Mouse (Mus musculus) kidney, embryonic 14.5 days (tissue): Measurements from ENCODE around the gene Mrps33. TPM values are rescaled to one million over a fixed set of nuclear protein-coding genes. Genes with fewer than 3 reads are reported as not detected.

Experiments
- ATAC-seq: fragments of 200-750 bp; cut with Nextera tagmentation; 2 replicates; pipeline ENCODE4 v1.8.0; 2017; ENCODE audit warnings: moderate number of reproducible peaks, mild to moderate bottlenecking, moderate TSS enrichment, moderate library complexity; ENCODE audit not compliant: low FRiP score, low TSS enrichment
- H3K27ac ChIP-seq: fragments of 300-500 bp; sonication (generic); 2 replicates; pipeline ENCODE4 v1.5.1; 2014; ENCODE audit warnings: low read depth, mild to moderate bottlenecking, low read length, moderate library complexity, mixed read lengths
- H3K27me3 ChIP-seq: fragments of 300-500 bp; sonication (generic); 2 replicates; pipeline ENCODE4 v1.6.1; 2014; ENCODE audit warnings: mild to moderate bottlenecking, low read length; ENCODE audit not compliant: control insufficient read depth, insufficient read depth
- H3K36me3 ChIP-seq: fragments of 300-500 bp; sonication (generic); 2 replicates; pipeline ENCODE4 v1.6.1; 2014; ENCODE audit warnings: low read length, mixed read lengths; ENCODE audit not compliant: control insufficient read depth, insufficient read depth
- H3K4me1 ChIP-seq: fragments of 300-500 bp; sonication (generic); 2 replicates; pipeline ENCODE4 v1.6.1; 2014; ENCODE audit warnings: low read length, mixed read lengths; ENCODE audit not compliant: control insufficient read depth, insufficient read depth
- H3K4me2 ChIP-seq: fragments of 300-500 bp; sonication (generic); replicated peaks from 2 replicates; pipeline ENCODE4 v1.6.1; 2014; ENCODE audit warnings: low read depth, mild to moderate bottlenecking, low read length
- H3K4me3 ChIP-seq: fragments of 300-500 bp; sonication (generic); 2 replicates; pipeline ENCODE4 v1.5.1; 2014; ENCODE audit warnings: mild to moderate bottlenecking, low read length
- H3K9ac ChIP-seq: fragments of 300-500 bp; sonication (generic); 2 replicates; pipeline ENCODE4 v1.6.1; 2014; ENCODE audit warnings: low read depth, mild to moderate bottlenecking, low read length, moderate library complexity
- H3K9me3 ChIP-seq: fragments of 300-500 bp; sonication (generic); 2 replicates; pipeline ENCODE4 v1.6.1; 2016; ENCODE audit warnings: low read length; ENCODE audit not compliant: control insufficient read depth
- WGBS: fragments of 180-500 bp; shearing (Covaris S2); extraction: QIAGEN DNeasy Blood & Tissue Kit; methylation state at CpG from one replicate; pipeline ENCODE4 v1.1.7; 2014; 5-methylcytosine and 5-hydroxymethylcytosine counted together
- polyA plus RNA-seq: library from polyadenylated mRNA; unstranded; fragments of >200 nt; fragmentation: Nextera tagmentation; extraction: Ambion mirVana; gene quantifications from 2 replicates; pipeline ENCODE4 v1.2.1, GENCODE M21; 2014

Gene Mrps33
- polyA plus RNA-seq, 1 experiment from 2014 or later: 208 TPM

- H3K27me3 ChIP-seq: no peaks in the 10 kb centered on the region
- H3K9me3 ChIP-seq: no peaks in the 10 kb centered on the region
- H3K4me2 ChIP-seq: no peak overlapping the region
- H3K4me1 ChIP-seq: 0 out of 2 replicates have a peak, but pooled peaks cover 4% of the 10 kb centered on the region
- no peak overlapping the region for H3K4me3 ChIP-seq
- 95% methylated on average over 7 of the region's 7 CpGs for WGBS
- no peak for ATAC-seq
- H3K27ac ChIP-seq: no peak overlapping the region
- H3K9ac ChIP-seq: no peak overlapping the region
- peaks cover 5% of the 10 kb centered on the region; the same call in 1 of the 2 replicates for H3K36me3 ChIP-seq
Observed at GRCm38 (mm10) chr6:39807050-39807560, 3.7 kb downstream of the Mrps33 start.

GRCm38 (mm10) chr6:39806336-39806735, 4.5 kb downstream of the Mrps33 start:
- Histone ChIP-seq H3K27ac (no peak overlapping the region), H3K9me3 (no peaks in the 10 kb centered on the region), H3K9ac (no peak overlapping the region), H3K4me1 (0 out of 2 replicates have a peak, but pooled peaks cover 4% of the 10 kb centered on the region), H3K27me3 (no peaks in the 10 kb centered on the region), H3K36me3 (peaks cover 5% of the 10 kb centered on the region), H3K4me3 (no peak overlapping the region), H3K4me2 (no peak overlapping the region)
- 95% methylated on average over 7 of the region's 7 CpGs for WGBS
- ATAC-seq: no peak

- no peak overlapping the region for H3K27ac ChIP-seq
- H3K9me3 ChIP-seq: no peaks in the 10 kb centered on the region
- ATAC-seq: no peak
Observed at GRCm38 (mm10) chr6:39805916-39806315, 4.9 kb downstream of the Mrps33 start.

GRCm38 (mm10) chr6:39800977-39801376, 9.8 kb downstream of the Mrps33 start:
- WGBS: 94% methylated on average over 7 of the region's 7 CpGs
- Histone ChIP-seq H3K9ac (no peak overlapping the region), H3K27me3 (no peaks in the 10 kb centered on the region), H3K4me1 (no peaks in the 10 kb centered on the region), H3K9me3 (no peaks in the 10 kb centered on the region), H3K36me3 (peaks cover 16% of the 10 kb centered on the region), H3K4me2 (no peak overlapping the region), H3K27ac (no peak overlapping the region), H3K4me3 (no peak overlapping the region)
- no peak for ATAC-seq

More at GRCm38 (mm10) chr6:39805916-39806315, 4.9 kb downstream of the Mrps33 start:
- Histone ChIP-seq H3K9ac (no peak overlapping the region), H3K36me3 (peaks cover 9% of the 10 kb centered on the region), H3K4me2 (no peak overlapping the region), H3K4me3 (no peak overlapping the region), H3K4me1 (0 out of 2 replicates have a peak, but pooled peaks cover 4% of the 10 kb centered on the region), H3K27me3 (no peaks in the 10 kb centered on the region)
- WGBS: 57% methylated on average over 3 of the region's 3 CpGs

- whole genome bisulfite sequencing: 75% methylated on average over 2 of the region's 2 CpGs
- Histone ChIP-seq H3K27ac (no peak overlapping the region), H3K36me3 (peaks cover 12% of the 10 kb centered on the region), H3K4me2 (no peak overlapping the region), H3K4me3 (no peak overlapping the region), H3K27me3 (no peaks in the 10 kb centered on the region), H3K9ac (no peak overlapping the region), H3K4me1 (no peaks in the 10 kb centered on the region), H3K9me3 (no peaks in the 10 kb centered on the region)
- ATAC-seq: no peak
Observed at GRCm38 (mm10) chr6:39797076-39797475, 13.7 kb downstream of the Mrps33 start.

GRCm38 (mm10) chr6:39796150-39796549, 14.6 kb downstream of the Mrps33 start:
- Histone ChIP-seq H3K9ac (no peak overlapping the region), H3K4me2 (no peak overlapping the region), H3K9me3 (no peaks in the 10 kb centered on the region), H3K36me3 (peaks cover 9% of the 10 kb centered on the region), H3K27me3 (no peaks in the 10 kb centered on the region), H3K4me3 (no peak overlapping the region), H3K27ac (no peak overlapping the region), H3K4me1 (no peaks in the 10 kb centered on the region)
- WGBS: 79% methylated on average over 1 of the region's 1 CpGs
- ATAC-seq: no peak

- no peak for ATAC-seq
- Histone ChIP-seq H3K36me3 (no peaks in the 10 kb centered on the region), H3K4me3 (no peak overlapping the region), H3K9ac (no peak overlapping the region), H3K4me2 (no peak overlapping the region), H3K4me1 (no peaks in the 10 kb centered on the region), H3K27me3 (no peaks in the 10 kb centered on the region), H3K27ac (no peak overlapping the region), H3K9me3 (no peaks in the 10 kb centered on the region)
- WGBS: 40% methylated on average over 5 of the region's 5 CpGs
Observed at GRCm38 (mm10) chr6:39791806-39792205, 19.0 kb downstream of the Mrps33 start.

- H3K4me2 ChIP-seq: no peak overlapping the region
Observed at GRCm38 (mm10) chr6:39788408-39788807, 22.4 kb downstream of the Mrps33 start.

GRCm38 (mm10) chr6:39787783-39788182, 23.0 kb downstream of the Mrps33 start:
- 31% methylated on average over 9 of the region's 9 CpGs for WGBS
- no peaks in the 10 kb centered on the region for H3K9me3 ChIP-seq
- no peak overlapping the region for H3K4me3 ChIP-seq
- H3K36me3 ChIP-seq: no peaks in the 10 kb centered on the region
- no peak overlapping the region for H3K4me2 ChIP-seq
- no peak overlapping the region for H3K9ac ChIP-seq
- no peaks in the 10 kb centered on the region for H3K4me1 ChIP-seq
- H3K27me3 ChIP-seq: no peaks in the 10 kb centered on the region
- H3K27ac ChIP-seq: no peak overlapping the region
- no peak for ATAC-seq

More at GRCm38 (mm10) chr6:39788408-39788807, 22.4 kb downstream of the Mrps33 start:
- Histone ChIP-seq H3K9me3 (no peaks in the 10 kb centered on the region), H3K36me3 (no peaks in the 10 kb centered on the region), H3K4me1 (no peaks in the 10 kb centered on the region), H3K4me3 (no peak overlapping the region), H3K27me3 (no peaks in the 10 kb centered on the region), H3K27ac (no peak overlapping the region), H3K9ac (no peak overlapping the region)
- ATAC-seq: no peak
